Mouse (Mus musculus) CD4-positive helper T cell, adult 2 months (primary cell): ENCODE results near the gene Eif3l.

Source experiments
- DNase-seq: peaks from one replicate; pipeline ENCODE4 v3.0.0-alpha.2; 2012; ENCODE audit warnings: low read depth, missing footprints, low spot score

Gene Eif3l

GRCm38 (mm10) chr15:79093083-79093839 lies 18.3 kb downstream of the Eif3l start:
- DNase-seq, result no peak

GRCm38 (mm10) chr15:79095483-79095882 lies 20.5 kb downstream of the Eif3l start:
- DNase-seq, result no peak

GRCm38 (mm10) chr15:79096556-79096955 lies 21.6 kb downstream of the Eif3l start:
- no peak for DNase-seq

- DNase-seq, result no peak
These were observed 22.2 kb downstream of the Eif3l start for GRCm38 (mm10) chr15:79097135-79097534.

- no peak for DNase-seq
These were observed 22.6 kb downstream of the Eif3l start for GRCm38 (mm10) chr15:79097611-79098025.

- DNase-seq, result no peak
These were observed 23.2 kb downstream of the Eif3l start for GRCm38 (mm10) chr15:79098220-79098619.

GRCm38 (mm10) chr15:79098868-79099267 lies 23.9 kb downstream of the Eif3l start:
- DNase-seq, result no peak

- DNase-seq, result no peak
These were observed 24.5 kb downstream of the Eif3l start for GRCm38 (mm10) chr15:79099456-79099855.

- DNase-seq, result no peak
These were observed 25.4 kb downstream of the Eif3l start for GRCm38 (mm10) chr15:79100391-79100790.

GRCm38 (mm10) chr15:79101531-79101930 lies 26.6 kb downstream of the Eif3l start:
- DNase-seq, result no peak

GRCm38 (mm10) chr15:79103264-79103663 lies 28.3 kb downstream of the Eif3l start:
- no peak for DNase-seq

GRCm38 (mm10) chr15:79105804-79106203 lies 30.8 kb downstream of the Eif3l start:
- DNase-seq, result no peak

GRCm38 (mm10) chr15:79107966-79108365 lies 33.0 kb downstream of the Eif3l start:
- DNase-seq, result no peak

- DNase-seq, result peak; percentile 78
These were observed 33.7 kb downstream of the Eif3l start, which contains the start of gene Micall1 for GRCm38 (mm10) chr15:79108421-79109320. Gene Micall1 (plus strand): TSS chr15:79108898.

- DNase-seq, result peak; percentile 59
These were observed 34.4 kb downstream of the Eif3l start for GRCm38 (mm10) chr15:79109321-79109934.

- DNase-seq, result no peak
These were observed 35.1 kb downstream of the Eif3l start for GRCm38 (mm10) chr15:79110031-79110430.

GRCm38 (mm10) chr15:79110528-79110927 lies 35.5 kb downstream of the Eif3l start:
- no peak for DNase-seq

GRCm38 (mm10) chr15:79111774-79112173 lies 36.8 kb downstream of the Eif3l start:
- no peak for DNase-seq

GRCm38 (mm10) chr15:79115276-79115675 lies 40.3 kb downstream of the Eif3l start:
- peak; percentile 61 for DNase-seq

- DNase-seq, result no peak
These were observed 44.5 kb downstream of the Eif3l start for GRCm38 (mm10) chr15:79119491-79119890.

- no peak for DNase-seq
These were observed 47.1 kb downstream of the Eif3l start for GRCm38 (mm10) chr15:79122119-79122518.

- no peak for DNase-seq
These were observed 47.6 kb downstream of the Eif3l start for GRCm38 (mm10) chr15:79122546-79122945.
